Mouse (Mus musculus): Measurements from ENCODE around the gene Vps13c. TPM values are rescaled to one million over a fixed set of nuclear protein-coding genes. Genes with fewer than 3 reads are reported as not detected.
A peak's percentile ranks its signal among the peaks of the same experiment; 100 is the strongest.

Gene Vps13c
- polyA plus RNA-seq, 1 experiment from 2014 or later = 11.2 TPM

- ATAC-seq (ENCODE audit: low FRiP score) = no peak
- Histone ChIP-seq H3K4me3 (no peak overlapping the region), H3K27me3 (no peaks in the 10 kb centered on the region), H3K4me1 (replicated peaks) (no peaks in the 10 kb centered on the region), H3K4me2 (no peak overlapping the region), H3K9me3 (no peaks in the 10 kb centered on the region), H3K9ac (no peak overlapping the region), H3K27ac (no peak overlapping the region), H3K36me3 (no peaks in the 10 kb centered on the region)
- WGBS = 96% methylated on average over 7 of the region's 7 CpGs
Observed at GRCm38 (mm10) chr9:68006566-68006965, 166.4 kb downstream of the Vps13c start.

GRCm38 (mm10) chr9:68014991-68015396 is 174.8 kb downstream of the Vps13c start:
- 8% methylated on average over 11 of the region's 11 CpGs for WGBS
- no peak overlapping the region for H3K9ac ChIP-seq
- H3K36me3 ChIP-seq = no peaks in the 10 kb centered on the region
- ATAC-seq (ENCODE audit: low FRiP score) = no peak
- no peak overlapping the region for H3K4me3 ChIP-seq
- H3K27me3 ChIP-seq = peaks cover 16% of the 10 kb centered on the region; the same call in 1 of the 2 replicates
- H3K27ac ChIP-seq = no peak overlapping the region
- no peak overlapping the region for H3K4me2 ChIP-seq
- H3K9me3 ChIP-seq = no peaks in the 10 kb centered on the region
- H3K4me1 ChIP-seq (replicated peaks) = 0 out of 2 replicates have a peak, but pooled peaks cover 6% of the 10 kb centered on the region

GRCm38 (mm10) chr9:68016255-68016954 is 176.2 kb downstream of the Vps13c start:
- Histone ChIP-seq H3K27me3 (peaks cover 16% of the 10 kb centered on the region; the same call in 1 of the 2 replicates), H3K4me1 (replicated peaks) (0 out of 2 replicates have a peak, but pooled peaks cover 6% of the 10 kb centered on the region), H3K4me3 (no peak overlapping the region), H3K9ac (no peak overlapping the region), H3K36me3 (no peaks in the 10 kb centered on the region), H3K9me3 (no peaks in the 10 kb centered on the region), H3K4me2 (no peak overlapping the region), H3K27ac (no peak overlapping the region)
- ATAC-seq (ENCODE audit: low FRiP score) = peak; percentile 90
- 51% methylated on average over 5 of the region's 5 CpGs for WGBS

- H3K4me2 ChIP-seq = no peak overlapping the region
- 0 out of 2 replicates have a peak, but pooled peaks cover 12% of the 10 kb centered on the region for H3K27me3 ChIP-seq
- no peak overlapping the region for H3K9ac ChIP-seq
- 0 out of 2 replicates have a peak, but pooled peaks cover 3% of the 10 kb centered on the region for H3K4me1 ChIP-seq (replicated peaks)
- H3K4me3 ChIP-seq = no peak overlapping the region
- ATAC-seq (ENCODE audit: low FRiP score) = no peak
- no peaks in the 10 kb centered on the region for H3K9me3 ChIP-seq
- 91% methylated on average over 8 of the region's 8 CpGs for WGBS
- no peaks in the 10 kb centered on the region for H3K36me3 ChIP-seq
- no peak overlapping the region for H3K27ac ChIP-seq
Observed at GRCm38 (mm10) chr9:68020776-68021365, 180.7 kb downstream of the Vps13c start.

GRCm38 (mm10) chr9:68022311-68023043 is 182.3 kb downstream of the Vps13c start:
- H3K4me3 ChIP-seq = no peak overlapping the region
- no peaks in the 10 kb centered on the region for H3K4me1 ChIP-seq (replicated peaks)
- H3K9me3 ChIP-seq = no peaks in the 10 kb centered on the region
- H3K27ac ChIP-seq = no peak overlapping the region
- ATAC-seq (ENCODE audit: low FRiP score) = no peak
- no peaks in the 10 kb centered on the region for H3K36me3 ChIP-seq
- WGBS = 87% methylated on average over 9 of the region's 9 CpGs
- no peak overlapping the region for H3K4me2 ChIP-seq
- 0 out of 2 replicates have a peak, but pooled peaks cover 9% of the 10 kb centered on the region for H3K27me3 ChIP-seq
- no peak overlapping the region for H3K9ac ChIP-seq

- Histone ChIP-seq H3K27ac (no peak overlapping the region), H3K4me1 (replicated peaks) (no peaks in the 10 kb centered on the region), H3K9me3 (no peaks in the 10 kb centered on the region), H3K36me3 (no peaks in the 10 kb centered on the region), H3K4me3 (no peak overlapping the region), H3K4me2 (no peak overlapping the region), H3K27me3 (no peaks in the 10 kb centered on the region), H3K9ac (no peak overlapping the region)
- no peak for ATAC-seq (ENCODE audit: low FRiP score)
- WGBS = 87% methylated on average over 4 of the region's 4 CpGs
Observed at GRCm38 (mm10) chr9:68028631-68029030, 188.4 kb downstream of the Vps13c start.

- 69% methylated on average over 5 of the region's 5 CpGs for WGBS
- Histone ChIP-seq H3K4me2 (no peak overlapping the region), H3K4me3 (no peak overlapping the region), H3K27me3 (no peaks in the 10 kb centered on the region), H3K27ac (no peak overlapping the region), H3K4me1 (replicated peaks) (peaks cover 4% of the 10 kb centered on the region), H3K9me3 (no peaks in the 10 kb centered on the region), H3K36me3 (no peaks in the 10 kb centered on the region), H3K9ac (no peak overlapping the region)
- ATAC-seq (ENCODE audit: low FRiP score) = no peak
Observed at GRCm38 (mm10) chr9:68033771-68034170, 193.6 kb downstream of the Vps13c start.

Other genes starting within 250 kb of the Vps13c start
- 0.35 and 0.49 TPM in 2 replicates for gene C2cd4b, start 81.0 kb upstream of the Vps13c start, polyA plus RNA-seq (2015; fragmentation: Nextera tagmentation; extraction: Ambion mirVana)
- gene C2cd4a, start 8.1 kb upstream of the Vps13c start, polyA plus RNA-seq (2015; fragmentation: Nextera tagmentation; extraction: Ambion mirVana) = 0.35 TPM in 1 of 2 replicates, not detected in the other